Mouse (Mus musculus) testis, adult 2 months (tissue): ENCODE measurements around the gene Aloxe3.

Experiments used
- CTCF ChIP-seq: fragments of 200-500 bp; IDR thresholded peaks from 2 replicates; pipeline ENCODE4 v1.5.1; 2012; ENCODE audit warnings: low read depth, mild to moderate bottlenecking, inconsistent platforms, low read length, moderate library complexity; ENCODE audit not compliant: control insufficient read depth, insufficient read depth, insufficient replicate concordance
- POLR2A ChIP-seq: fragments of 200-500 bp; IDR thresholded peaks from 2 replicates; pipeline ENCODE4 v1.6.1; 2012; ENCODE audit warnings: low read depth, mild to moderate bottlenecking, inconsistent platforms, low read length, moderate library complexity; ENCODE audit not compliant: control insufficient read depth

DNA sequence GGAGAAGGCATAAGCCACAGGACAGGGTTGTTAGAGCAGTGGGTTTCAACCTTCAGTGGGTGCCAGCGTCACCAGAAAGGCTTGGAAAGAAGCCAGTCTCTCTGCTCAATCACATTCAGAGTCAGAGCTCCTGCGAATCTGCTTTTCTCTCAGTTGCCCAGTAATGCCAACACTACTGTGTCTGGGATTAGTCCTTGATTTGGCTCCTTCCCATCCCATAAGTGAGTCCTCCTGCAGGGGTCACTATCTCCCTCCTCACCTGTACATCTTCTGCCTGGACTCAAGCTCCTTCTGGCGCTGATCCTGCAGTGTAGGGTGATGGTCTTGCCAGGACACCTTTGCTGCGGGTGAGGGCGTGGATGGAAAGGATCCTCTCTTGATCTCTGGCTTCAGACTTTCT, 71.1 kb downstream of the Aloxe3 start:
- no peak for TF ChIP-seq CTCF
- no peak for TF ChIP-seq POLR2A
